Mouse (Mus musculus): Measurements from ENCODE around the gene Mettl22. TPM values are rescaled to one million over a fixed set of nuclear protein-coding genes. Genes with fewer than 3 reads are reported as not detected.

The Mettl22 gene
- polyA plus RNA-seq (2012; rRNA removed) = 6.0 and 9.0 TPM in 2 replicates
- polyA plus RNA-seq (2014; fragmentation: Nextera tagmentation; extraction: Ambion mirVana) = 8.6 and 9.4 TPM in 2 replicates

DNA sequence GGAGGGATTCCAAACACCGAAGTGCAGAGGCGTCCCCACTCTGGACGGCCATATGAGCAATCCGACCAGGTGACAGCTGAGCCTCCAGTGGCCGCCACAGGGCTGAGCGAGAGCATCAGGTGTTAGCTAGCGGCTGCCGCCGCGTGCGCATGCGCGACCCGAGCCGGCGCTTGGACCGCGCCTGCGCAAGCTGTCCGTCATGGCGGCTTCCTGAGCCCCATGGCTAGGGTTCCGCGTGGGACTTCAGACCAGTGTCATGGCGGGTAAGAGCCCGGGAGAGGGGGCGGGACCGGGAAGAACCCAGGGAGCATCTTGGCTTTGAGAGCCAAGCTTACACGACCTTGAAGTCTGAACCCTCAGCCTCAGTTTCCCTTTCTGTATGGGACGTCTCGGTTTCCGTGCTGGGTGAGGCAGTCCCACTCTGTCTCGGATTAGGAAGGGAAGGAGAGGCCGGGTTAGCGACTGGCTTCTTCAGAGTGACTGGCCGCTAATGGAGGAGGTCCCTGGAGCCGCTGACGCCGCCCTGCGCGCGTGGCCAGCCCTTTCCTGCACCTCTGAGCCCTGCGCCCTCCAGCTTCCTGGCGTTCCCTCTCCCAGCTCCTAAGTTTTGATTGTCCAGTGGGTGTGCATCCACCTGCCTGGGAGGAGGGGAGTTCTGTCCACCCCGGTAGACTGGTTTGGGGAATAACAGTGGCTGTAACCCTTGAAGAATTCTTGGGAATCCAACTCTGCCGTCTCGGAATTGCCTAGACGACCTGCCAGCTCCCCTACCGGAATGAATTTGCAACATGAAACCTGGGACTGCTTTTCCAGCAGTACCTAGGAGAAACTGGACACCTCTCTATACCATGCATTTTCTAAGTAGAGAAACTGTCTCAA is at the start of gene Mettl22:
Gene Mettl22 (plus strand): TSS at position 186 of the 879 bp plus-strand sequence.
- Histone ChIP-seq H3K9ac (replicated peaks) (peak within 1 kb of the TSS; percentile 55), H3K36me3 (replicated peaks; ENCODE audit: control insufficient read depth, insufficient read depth, low read depth) (no peaks in the 10 kb centered on the region), H3K27ac (peak within 1 kb of the TSS; percentile 53), H3K27me3 (ENCODE audit: control insufficient read depth, insufficient read depth, low read length) (no peaks in the 10 kb centered on the region), H3K4me3 (ENCODE audit: insufficient read depth in 1 of 2, low read depth in 2 of 2, low read length in 2 of 2) (peak within 1 kb of the TSS; percentile 61 to 91), H3K4me2 (ENCODE audit: low read depth) (peak within 1 kb of the TSS; percentile 71), H3K4me1 (replicated peaks; ENCODE audit: control insufficient read depth in 2 of 2, insufficient read depth in 2 of 2, low read length in 1 of 2) (peaks cover 3 to 7% of the 10 kb centered on the region in 2 experiments; a peak in 3 of 4 replicates), H3K9me3 (ENCODE audit: control insufficient read depth, low read length) (no peaks in the 10 kb centered on the region)
- WGBS (ENCODE audit: insufficient replicate concordance) = under 1% methylated on average over 48 of the region's 48 CpGs
- TF ChIP-seq CTCF (IDR thresholded peaks at IDR 0.05; ENCODE audit: low read depth) (peak; percentile 55), EP300 (IDR thresholded peaks at IDR 0.05; ENCODE audit: low read depth) (no peak)
- DNase-seq (ENCODE audit: low read depth in 3 of 3, low spot score in 3 of 3) (peak; percentile 75 to 78 (median 78)), ATAC-seq (ENCODE audit: insufficient read depth) (peak; percentile 99)

DNA sequence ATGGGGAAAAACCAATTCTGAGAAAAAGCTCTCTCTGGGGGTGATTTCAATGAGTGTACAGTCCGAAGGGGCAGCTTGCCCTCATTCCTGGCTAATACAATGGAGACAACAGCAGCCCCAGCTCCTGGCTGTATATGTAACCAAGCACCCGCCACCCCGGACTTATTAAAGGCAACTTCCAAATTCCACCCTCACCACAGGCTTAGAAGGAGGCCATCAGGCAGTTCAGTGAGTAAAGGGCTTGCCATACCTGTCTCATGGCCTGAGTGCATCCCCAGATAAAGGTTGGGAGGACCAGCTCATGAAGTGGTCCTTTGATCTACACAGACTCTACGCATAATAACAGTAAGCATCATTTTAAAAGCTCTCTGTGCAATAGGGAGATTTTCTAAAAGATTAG is 49.7 kb upstream of the Mettl22 start:
- Histone ChIP-seq H3K4me2 (ENCODE audit: low read depth) (no peak overlapping the region), H3K27me3 (ENCODE audit: control insufficient read depth, insufficient read depth, low read length) (peaks cover 14% of the 10 kb centered on the region), H3K4me1 (replicated peaks; ENCODE audit: control insufficient read depth in 2 of 2, insufficient read depth in 2 of 2, low read length in 1 of 2) (no peaks in the 10 kb centered on the region), H3K9ac (replicated peaks) (no peak overlapping the region), H3K36me3 (replicated peaks; ENCODE audit: control insufficient read depth, insufficient read depth, low read depth) (no peaks in the 10 kb centered on the region), H3K9me3 (ENCODE audit: control insufficient read depth, low read length) (no peaks in the 10 kb centered on the region), H3K27ac (no peak overlapping the region), H3K4me3 (ENCODE audit: insufficient read depth in 1 of 2, low read depth in 2 of 2, low read length in 2 of 2) (no peak overlapping the region)
- no peak for ATAC-seq (ENCODE audit: insufficient read depth)
- 59% methylated on average over 4 of the region's 4 CpGs for WGBS (ENCODE audit: insufficient replicate concordance)
- DNase-seq (ENCODE audit: low read depth in 3 of 3, low spot score in 3 of 3) = no peak
- no peak for TF ChIP-seq CTCF (IDR thresholded peaks at IDR 0.05; ENCODE audit: low read depth)
- TF ChIP-seq EP300 (IDR thresholded peaks at IDR 0.05; ENCODE audit: low read depth) = no peak

DNA sequence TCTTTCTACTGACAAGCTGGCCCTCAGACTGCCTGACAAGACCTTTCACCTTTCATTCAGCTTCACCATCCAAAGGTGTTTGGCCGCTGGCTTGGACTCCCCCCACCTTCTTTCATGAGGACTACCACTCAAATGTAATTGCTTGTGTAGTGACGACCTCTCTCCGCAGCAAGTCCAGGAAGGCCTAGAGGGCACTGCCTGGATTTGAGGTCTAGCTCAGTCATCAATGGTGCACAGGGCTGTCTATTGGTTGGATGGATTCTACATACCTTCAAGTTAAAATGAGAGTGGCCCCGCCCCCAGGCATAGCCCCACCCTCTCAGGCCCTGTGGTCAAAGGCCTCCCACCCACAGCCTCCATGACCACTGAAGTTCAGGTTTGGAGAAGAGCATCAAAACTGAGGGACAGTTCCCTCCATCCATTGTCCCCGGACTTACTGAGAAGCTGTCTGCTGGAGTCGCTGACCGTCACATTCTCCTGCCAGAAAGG is 46.9 kb upstream of the Mettl22 start:
- no peak overlapping the region for H3K9ac ChIP-seq (replicated peaks)
- 29% methylated on average over 7 of the region's 7 CpGs for WGBS (ENCODE audit: insufficient replicate concordance)
- no peak for DNase-seq (ENCODE audit: low read depth in 3 of 3, low spot score in 3 of 3)
- no peak overlapping the region for H3K4me2 ChIP-seq (ENCODE audit: low read depth)
- TF ChIP-seq CTCF (IDR thresholded peaks at IDR 0.05; ENCODE audit: low read depth) (no peak), EP300 (IDR thresholded peaks at IDR 0.05; ENCODE audit: low read depth) (no peak)
- no peaks in the 10 kb centered on the region for H3K36me3 ChIP-seq (replicated peaks; ENCODE audit: control insufficient read depth, insufficient read depth, low read depth)
- peaks cover 22% of the 10 kb centered on the region for H3K27me3 ChIP-seq (ENCODE audit: control insufficient read depth, insufficient read depth, low read length)
- no peak overlapping the region for H3K27ac ChIP-seq
- no peaks in the 10 kb centered on the region for H3K4me1 ChIP-seq (replicated peaks; ENCODE audit: control insufficient read depth in 2 of 2, insufficient read depth in 2 of 2, low read length in 1 of 2)
- H3K9me3 ChIP-seq (ENCODE audit: control insufficient read depth, low read length) = no peaks in the 10 kb centered on the region
- no peak overlapping the region for H3K4me3 ChIP-seq (ENCODE audit: insufficient read depth in 1 of 2, low read depth in 2 of 2, low read length in 2 of 2)
- ATAC-seq (ENCODE audit: insufficient read depth) = no peak

DNA sequence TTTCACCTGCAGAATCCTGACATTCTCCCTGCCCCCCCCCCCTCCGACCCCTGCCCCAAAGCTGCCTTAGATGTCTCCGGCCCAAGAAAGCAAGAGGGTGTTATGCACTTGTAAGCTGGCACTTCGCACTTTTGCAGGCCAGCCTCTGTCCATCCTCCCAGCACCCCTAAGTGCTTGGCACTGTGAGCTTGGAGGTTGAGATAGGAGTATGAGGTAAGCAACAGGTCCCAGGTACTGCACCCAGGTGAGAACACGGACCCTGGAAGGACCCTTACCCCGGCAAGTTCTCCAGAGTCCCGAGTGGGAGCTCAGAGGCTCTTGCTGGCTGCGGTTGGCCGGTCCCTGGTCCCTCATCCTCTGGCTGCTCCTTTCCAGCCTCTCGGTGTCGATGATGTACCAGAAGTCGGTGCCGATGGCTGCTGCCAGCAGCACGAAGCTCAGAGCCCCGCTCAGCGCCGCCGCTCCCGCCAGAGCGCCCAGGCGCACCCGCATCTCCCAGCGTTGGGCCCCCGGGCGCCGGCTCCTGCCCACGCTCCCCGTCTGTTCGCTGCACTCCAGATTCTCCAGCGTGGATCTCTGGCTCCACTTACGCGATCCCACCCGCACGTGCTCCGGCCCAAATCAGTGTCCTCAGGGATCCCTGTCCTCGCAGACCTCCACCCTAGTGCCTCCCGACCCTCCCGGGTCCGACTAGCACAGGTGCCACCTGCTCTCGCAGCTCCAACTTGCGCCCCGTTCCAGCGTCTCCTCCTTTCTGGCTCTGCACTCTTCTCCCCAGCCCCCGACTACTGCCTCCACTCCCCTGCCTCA is 46.2 kb upstream of the Mettl22 start:
- Histone ChIP-seq H3K9ac (replicated peaks) (no peak overlapping the region), H3K4me1 (replicated peaks; ENCODE audit: control insufficient read depth in 2 of 2, insufficient read depth in 2 of 2, low read length in 1 of 2) (no peaks in the 10 kb centered on the region), H3K9me3 (ENCODE audit: control insufficient read depth, low read length) (no peaks in the 10 kb centered on the region), H3K4me2 (ENCODE audit: low read depth) (no peak overlapping the region), H3K4me3 (ENCODE audit: insufficient read depth in 1 of 2, low read depth in 2 of 2, low read length in 2 of 2) (no peak overlapping the region), H3K36me3 (replicated peaks; ENCODE audit: control insufficient read depth, insufficient read depth, low read depth) (no peaks in the 10 kb centered on the region), H3K27ac (no peak overlapping the region), H3K27me3 (ENCODE audit: control insufficient read depth, insufficient read depth, low read length) (peaks cover 22% of the 10 kb centered on the region)
- no peak for ATAC-seq (ENCODE audit: insufficient read depth)
- no peak for DNase-seq (ENCODE audit: low read depth in 3 of 3, low spot score in 3 of 3)
- 7% methylated on average over 43 of the region's 43 CpGs for WGBS (ENCODE audit: insufficient replicate concordance)
- no peak for TF ChIP-seq EP300 (IDR thresholded peaks at IDR 0.05; ENCODE audit: low read depth)
- no peak for TF ChIP-seq CTCF (IDR thresholded peaks at IDR 0.05; ENCODE audit: low read depth)

DNA sequence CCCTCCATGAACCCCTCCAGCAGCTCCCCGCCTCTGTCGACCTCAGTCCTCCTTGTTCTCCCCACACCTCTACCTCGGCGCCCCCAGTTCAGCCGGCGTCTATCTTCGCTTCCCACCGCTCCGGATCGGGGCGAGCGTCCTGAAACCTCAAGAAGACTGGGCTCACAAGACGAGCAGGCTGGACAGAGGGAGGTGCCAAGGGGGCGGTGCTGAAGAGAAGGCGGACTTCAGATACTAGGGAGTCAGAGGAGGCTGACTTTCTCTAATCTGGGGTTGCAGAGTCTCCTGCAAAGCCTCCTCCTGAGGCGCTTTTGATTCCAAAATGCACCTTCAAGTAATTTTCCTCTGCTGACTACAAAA is 45.6 kb upstream of the Mettl22 start, which contains the start of gene Tmem114:
Gene Tmem114 (minus strand): TSS at position 166 of the 360 bp plus-strand sequence.
- 1% methylated on average over 16 of the region's 16 CpGs for WGBS (ENCODE audit: insufficient replicate concordance)
- Histone ChIP-seq H3K4me1 (replicated peaks; ENCODE audit: control insufficient read depth in 2 of 2, insufficient read depth in 2 of 2, low read length in 1 of 2) (no peaks in the 10 kb centered on the region), H3K9ac (replicated peaks) (no peak within 1 kb of the TSS), H3K27ac (no peak within 1 kb of the TSS), H3K9me3 (ENCODE audit: control insufficient read depth, low read length) (no peaks in the 10 kb centered on the region), H3K36me3 (replicated peaks; ENCODE audit: control insufficient read depth, insufficient read depth, low read depth) (no peaks in the 10 kb centered on the region), H3K4me3 (ENCODE audit: insufficient read depth in 1 of 2, low read depth in 2 of 2, low read length in 2 of 2) (no peak within 1 kb of the TSS), H3K4me2 (ENCODE audit: low read depth) (no peak within 1 kb of the TSS), H3K27me3 (ENCODE audit: control insufficient read depth, insufficient read depth, low read length) (peaks cover 22% of the 10 kb centered on the region)
- TF ChIP-seq CTCF (IDR thresholded peaks at IDR 0.05; ENCODE audit: low read depth) = no peak
- no peak for TF ChIP-seq EP300 (IDR thresholded peaks at IDR 0.05; ENCODE audit: low read depth)
- ATAC-seq (ENCODE audit: insufficient read depth) (no peak), DNase-seq (ENCODE audit: low read depth in 3 of 3, low spot score in 3 of 3) (no peak)

All from liver, embryonic 14.5 days (tissue).